Mouse (Mus musculus) heart, adult 2 months (tissue): Measurements from ENCODE around the gene 1700016H13Rik. TPM values are rescaled to one million over a fixed set of nuclear protein-coding genes. Genes with fewer than 3 reads are reported as not detected.

Experiments
- DNase-seq, 2 experiments: peaks; one replicate each; pipeline ENCODE4 v3.0.0; 2021
- H3K27ac ChIP-seq: fragments of 200-600 bp; 2 replicates; pipeline ENCODE4 v1.8.1; 2022
- H3K27me3 ChIP-seq: fragments of 200-500 bp; 2 replicates; pipeline ENCODE4 v1.6.1; 2012; ENCODE audit warnings: mild to moderate bottlenecking, low read length, inconsistent platforms, mixed read lengths; ENCODE audit not compliant: control insufficient read depth, insufficient read depth
- H3K36me3 ChIP-seq: fragments of 200-500 bp; 2 replicates; pipeline ENCODE4 v1.6.1; 2012; ENCODE audit warnings: low read length, inconsistent platforms; ENCODE audit not compliant: control insufficient read depth, insufficient read depth
- H3K4me1 ChIP-seq: fragments of 200-500 bp; 2 replicates; pipeline ENCODE4 v1.6.1; 2011; ENCODE audit warnings: low read length; ENCODE audit not compliant: control insufficient read depth, insufficient read depth
- H3K4me3 ChIP-seq: fragments of 200-600 bp; 2 replicates; pipeline ENCODE4 v1.8.1; 2022
- H3K79me2 ChIP-seq: fragments of 200-500 bp; replicated peaks from 2 replicates; pipeline ENCODE4 v1.6.1; 2012; ENCODE audit warnings: mild to moderate bottlenecking, inconsistent platforms, low read length, moderate library complexity, mixed read lengths; ENCODE audit not compliant: control insufficient read depth, insufficient read depth
- H3K9ac ChIP-seq: fragments of 200-500 bp; 2 replicates; pipeline ENCODE4 v1.6.1; 2012; ENCODE audit warnings: low read depth, mild to moderate bottlenecking, control low read depth, inconsistent platforms, low read length, mixed read lengths
- CTCF ChIP-seq: fragments of 200-600 bp; IDR thresholded peaks from 2 replicates; pipeline ENCODE4 v1.8.1; 2022; ENCODE audit warnings: antibody characterized with exemption, mild to moderate bottlenecking, moderate library complexity
- EP300 ChIP-seq: fragments of 200-500 bp; IDR thresholded peaks from 2 replicates; pipeline ENCODE4 v1.6.1; 2011; ENCODE audit warnings: low read depth, low read length, control low read depth; ENCODE audit not compliant: insufficient read depth
- POLR2A ChIP-seq: fragments of 200-500 bp; IDR thresholded peaks from 2 replicates; pipeline ENCODE4 v1.6.1; 2011; ENCODE audit warnings: mild to moderate bottlenecking, low read depth, low read length, control low read depth; ENCODE audit not compliant: insufficient read depth
- WGBS: fragments of 180-500 bp; shearing (Covaris S2); methylation state at CpG from one replicate; pipeline ENCODE4 v1.1.7; 2018; 5-methylcytosine and 5-hydroxymethylcytosine counted together
- intact Hi-C: fragments of 180-260 bp; cut with DNase I; formaldehyde crosslinking; loops from one replicate; pipeline ENCODE4 v1.15.1; 2025
- polyA plus RNA-seq: library from polyadenylated mRNA; depleted of rRNA; stranded (reverse); fragments of >200 nt; gene quantifications from 2 replicates; pipeline ENCODE4 v1.2.3, GENCODE M21; 2012
- total RNA-seq, 2 experiments: library from RNA; stranded (reverse); gene quantifications; 2 replicates each; pipeline ENCODE4 v1.2.3; 2021

1700016H13Rik gene
- total and polyA plus RNA-seq, 3 experiments, result 0.29 TPM; not detected in 2

- no peak for DNase-seq
- no peak overlapping the region for H3K9ac ChIP-seq
- intact Hi-C loops, result loop anchor here (5.0 kb wide), 1 partner anchor 32 kb away; the partner anchor contains the start of gene 1700016H13Rik
Observed at GRCm38 (mm10) chr5:103624831-103625230, 31.0 kb downstream of the 1700016H13Rik start.

DNA sequence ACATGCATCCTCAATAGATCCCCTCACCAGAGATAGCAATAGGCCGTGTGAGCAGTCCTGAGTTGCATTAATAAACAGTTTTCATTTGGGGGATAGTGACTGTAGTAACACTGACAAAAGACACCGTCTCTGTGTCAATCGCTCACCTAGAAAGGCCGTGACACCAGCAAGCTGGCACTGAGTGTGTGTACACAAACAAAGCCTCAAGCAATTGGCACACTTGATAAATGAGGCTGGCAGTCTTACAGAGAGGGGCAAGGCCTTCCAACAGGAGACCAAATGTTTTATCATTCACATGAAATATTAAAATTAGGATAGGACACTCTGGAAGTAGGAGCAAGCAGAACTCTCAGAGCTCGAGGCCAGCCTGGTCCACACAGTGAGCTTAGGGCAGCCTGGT, 33.5 kb downstream of the 1700016H13Rik start:
- Histone ChIP-seq H3K36me3 (0 out of 2 replicates have a peak, but pooled peaks cover under 1% of the 10 kb centered on the region), H3K27me3 (no peaks in the 10 kb centered on the region), H3K9ac (no peak overlapping the region), H3K79me2 (no peaks in the 10 kb centered on the region), H3K4me3 (no peak overlapping the region), H3K27ac (no peak overlapping the region), H3K4me1 (peaks cover 21% of the 10 kb centered on the region)
- TF ChIP-seq POLR2A, result no peak
- TF ChIP-seq EP300, result no peak
- no peak for TF ChIP-seq CTCF
- intact Hi-C loops, result loop anchor here (5.0 kb wide), 1 partner anchor 35 kb away; the partner anchor contains the start of gene 1700016H13Rik
- 77% methylated on average over 5 of the region's 5 CpGs for WGBS
- DNase-seq, result no peak

More at GRCm38 (mm10) chr5:103624831-103625230, 31.0 kb downstream of the 1700016H13Rik start:
- WGBS, result 46% methylated on average over 5 of the region's 5 CpGs
- H3K4me3 ChIP-seq, result no peak overlapping the region
- no peak overlapping the region for H3K27ac ChIP-seq
- H3K27me3 ChIP-seq, result no peaks in the 10 kb centered on the region
- TF ChIP-seq EP300 (no peak), CTCF (no peak), POLR2A (no peak)
- H3K4me1 ChIP-seq, result peaks cover 29% of the 10 kb centered on the region
- H3K79me2 ChIP-seq, result no peaks in the 10 kb centered on the region
- H3K36me3 ChIP-seq, result 0 out of 2 replicates have a peak, but pooled peaks cover 4% of the 10 kb centered on the region

- H3K4me1 ChIP-seq, result peaks cover 21% of the 10 kb centered on the region
- intact Hi-C loops, result loop anchor here (5.0 kb wide), 1 partner anchor 37 kb away; the partner anchor contains the start of gene 1700016H13Rik
- no peaks in the 10 kb centered on the region for H3K36me3 ChIP-seq
- TF ChIP-seq POLR2A, result no peak
- no peak for TF ChIP-seq CTCF
- no peak for TF ChIP-seq EP300
- no peaks in the 10 kb centered on the region for H3K79me2 ChIP-seq
- 47% methylated on average over 12 of the region's 12 CpGs for WGBS
- DNase-seq, result peak; percentile 54 to 71
- H3K4me3 ChIP-seq, result no peak overlapping the region
- H3K27me3 ChIP-seq, result no peaks in the 10 kb centered on the region
- no peak overlapping the region for H3K9ac ChIP-seq
- H3K27ac ChIP-seq, result peak overlapping the region; percentile 23
Observed at GRCm38 (mm10) chr5:103620301-103620973, 35.4 kb downstream of the 1700016H13Rik start.

- no peak for DNase-seq
- intact Hi-C loops, result no loop called here
- 86% methylated on average over 9 of the region's 9 CpGs for WGBS
Observed at GRCm38 (mm10) chr5:103617191-103617590, 38.6 kb downstream of the 1700016H13Rik start.

DNA sequence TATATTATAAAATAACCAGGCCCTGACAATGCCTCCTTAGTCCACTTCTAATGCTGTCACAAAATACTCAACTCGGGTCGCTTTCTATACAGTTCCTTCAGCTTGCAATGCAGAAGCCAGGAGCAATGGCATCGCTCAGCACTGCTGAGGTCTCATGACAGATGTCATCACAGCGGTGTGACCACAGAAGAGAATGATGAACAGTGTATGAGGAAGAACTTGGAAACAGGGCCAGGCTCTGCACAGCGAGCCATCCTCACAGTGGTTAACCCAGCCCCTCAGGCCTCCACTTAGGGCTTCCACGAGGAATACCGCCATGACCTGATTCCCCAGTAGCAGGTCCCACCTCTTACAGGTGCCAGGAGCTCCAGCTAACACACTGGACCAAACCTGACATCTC, 41.5 kb downstream of the 1700016H13Rik start:
- Histone ChIP-seq H3K36me3 (no peaks in the 10 kb centered on the region), H3K4me1 (peaks cover 2% of the 10 kb centered on the region), H3K27me3 (no peaks in the 10 kb centered on the region), H3K4me3 (no peak overlapping the region), H3K9ac (no peak overlapping the region), H3K79me2 (no peaks in the 10 kb centered on the region), H3K27ac (no peak overlapping the region)
- DNase-seq, result no peak
- 90% methylated on average over 7 of the region's 7 CpGs for WGBS
- intact Hi-C loops, result no loop called here
- TF ChIP-seq CTCF (no peak), POLR2A (no peak), EP300 (no peak)

More at GRCm38 (mm10) chr5:103617191-103617590, 38.6 kb downstream of the 1700016H13Rik start:
- TF ChIP-seq CTCF (no peak), POLR2A (no peak), EP300 (no peak)
- Histone ChIP-seq H3K79me2 (no peaks in the 10 kb centered on the region), H3K4me3 (no peak overlapping the region), H3K4me1 (peaks cover 11% of the 10 kb centered on the region), H3K27ac (no peak overlapping the region), H3K27me3 (no peaks in the 10 kb centered on the region), H3K9ac (no peak overlapping the region), H3K36me3 (no peaks in the 10 kb centered on the region)

GRCm38 (mm10) chr5:103612316-103612715, 43.5 kb downstream of the 1700016H13Rik start:
- no peak overlapping the region for H3K4me3 ChIP-seq
- 79% methylated on average over 7 of the region's 7 CpGs for WGBS

More at GRCm38 (mm10) chr5:103612316-103612715, 43.5 kb downstream of the 1700016H13Rik start:
- Histone ChIP-seq H3K36me3 (no peaks in the 10 kb centered on the region), H3K27me3 (no peaks in the 10 kb centered on the region), H3K27ac (no peak overlapping the region), H3K9ac (no peak overlapping the region), H3K79me2 (no peaks in the 10 kb centered on the region), H3K4me1 (peaks cover 2% of the 10 kb centered on the region)
- no peak for TF ChIP-seq POLR2A
- peak; percentile 38 for TF ChIP-seq CTCF
- no peak for DNase-seq
- intact Hi-C loops, result no loop called here
